Mouse (Mus musculus): ENCODE measurements at regions not wholly inside any gene's neighbourhood (a gene's known extent, or its start where the extent isn't known, plus 50 kb on each side); places are given as distances from the start of the nearest gene placed in this dataset.
"Not testable (repeated sequence)": the region's sequence is repeated elsewhere in the genome, so short reads cannot be mapped to it uniquely, and the experiment has no call there.

- DNase-seq (ENCODE audit: low spot score), result no peak
These were observed 94.2 kb upstream of the Ptgfr start for GRCm38 (mm10) chr3:151931656-151932055.

GRCm38 (mm10) chr3:151931096-151931495 lies 93.7 kb upstream of the Ptgfr start:
- no peak for DNase-seq (ENCODE audit: low spot score)

GRCm38 (mm10) chr3:151914010-151914513 lies 76.6 kb upstream of the Ptgfr start:
- no peak for DNase-seq (ENCODE audit: low spot score)

- not testable (repeated sequence) for DNase-seq (ENCODE audit: low spot score)
These were observed 74.9 kb upstream of the Ptgfr start for GRCm38 (mm10) chr3:151912292-151912691.

GRCm38 (mm10) chr3:151910851-151911250 lies 73.4 kb upstream of the Ptgfr start:
- no peak for DNase-seq (ENCODE audit: low spot score)

- DNase-seq (ENCODE audit: low spot score), result no peak
These were observed 71.9 kb upstream of the Ptgfr start for GRCm38 (mm10) chr3:151909344-151909743.

GRCm38 (mm10) chr3:151908886-151909285 lies 71.5 kb upstream of the Ptgfr start:
- DNase-seq (ENCODE audit: low spot score), result no peak

GRCm38 (mm10) chr3:151905775-151906174 lies 68.3 kb upstream of the Ptgfr start:
- DNase-seq (ENCODE audit: low spot score), result no peak

GRCm38 (mm10) chr3:151903169-151903568 lies 65.7 kb upstream of the Ptgfr start:
- no peak for DNase-seq (ENCODE audit: low spot score)

GRCm38 (mm10) chr3:151902216-151902827 lies 64.9 kb upstream of the Ptgfr start:
- no peak for DNase-seq (ENCODE audit: low spot score)

GRCm38 (mm10) chr3:151899676-151900075 lies 62.2 kb upstream of the Ptgfr start:
- DNase-seq (ENCODE audit: low spot score), result no peak

GRCm38 (mm10) chr3:151899094-151899493 lies 61.7 kb upstream of the Ptgfr start:
- no peak for DNase-seq (ENCODE audit: low spot score)

- DNase-seq (ENCODE audit: low spot score), result no peak
These were observed 58.9 kb upstream of the Ptgfr start for GRCm38 (mm10) chr3:151896320-151896719.

GRCm38 (mm10) chr3:151894712-151895111 lies 57.3 kb upstream of the Ptgfr start:
- DNase-seq (ENCODE audit: low spot score), result no peak

GRCm38 (mm10) chr3:151893421-151894235 lies 56.2 kb upstream of the Ptgfr start:
- DNase-seq (ENCODE audit: low spot score), result no peak

GRCm38 (mm10) chr3:151891760-151892253 lies 54.4 kb upstream of the Ptgfr start:
- peak; percentile 59 for DNase-seq (ENCODE audit: low spot score)

GRCm38 (mm10) chr3:151891336-151891735 lies 53.9 kb upstream of the Ptgfr start:
- DNase-seq (ENCODE audit: low spot score), result no peak

GRCm38 (mm10) chr3:151889738-151890137 lies 52.3 kb upstream of the Ptgfr start:
- DNase-seq (ENCODE audit: low spot score), result no peak
